Mouse (Mus musculus) neural tube, embryonic 10.5 days (tissue): ENCODE measurements around the gene Fat3.

Experiments
- DNase-seq: peaks from one replicate; pipeline ENCODE4 v3.0.0-alpha.2; 2017; ENCODE audit warnings: low spot score; ENCODE audit errors: extremely low spot score

The Fat3 gene

GRCm38 (mm10) chr9:15953585-15954337, 547.3 kb downstream of the Fat3 start:
- no peak for DNase-seq

- no peak for DNase-seq
Measured at GRCm38 (mm10) chr9:15948086-15948485, 553.0 kb downstream of the Fat3 start.

GRCm38 (mm10) chr9:15944182-15944581, 556.9 kb downstream of the Fat3 start:
- no peak for DNase-seq

GRCm38 (mm10) chr9:15943486-15944153, 557.5 kb downstream of the Fat3 start:
- no peak for DNase-seq

GRCm38 (mm10) chr9:15941818-15942217, 559.3 kb downstream of the Fat3 start:
- no peak for DNase-seq

- no peak for DNase-seq
Measured at GRCm38 (mm10) chr9:15940933-15941673, 560.0 kb downstream of the Fat3 start.

- no peak for DNase-seq
Measured at GRCm38 (mm10) chr9:15939594-15939993, 561.5 kb downstream of the Fat3 start.

GRCm38 (mm10) chr9:15937837-15938514, 563.1 kb downstream of the Fat3 start:
- no peak for DNase-seq

- no peak for DNase-seq
Measured at GRCm38 (mm10) chr9:15930928-15931443, 570.1 kb downstream of the Fat3 start.

GRCm38 (mm10) chr9:15928331-15928730, 572.8 kb downstream of the Fat3 start:
- DNase-seq = no peak

GRCm38 (mm10) chr9:15927378-15928083, 573.6 kb downstream of the Fat3 start:
- DNase-seq = no peak

GRCm38 (mm10) chr9:15925237-15925636, 575.8 kb downstream of the Fat3 start:
- no peak for DNase-seq

GRCm38 (mm10) chr9:15920271-15920670, 580.8 kb downstream of the Fat3 start:
- DNase-seq = no peak

- no peak for DNase-seq
Measured at GRCm38 (mm10) chr9:15919373-15920005, 581.6 kb downstream of the Fat3 start.

- no peak for DNase-seq
Measured at GRCm38 (mm10) chr9:15916600-15916999, 584.5 kb downstream of the Fat3 start.

GRCm38 (mm10) chr9:15912735-15913134, 588.4 kb downstream of the Fat3 start:
- no peak for DNase-seq

- no peak for DNase-seq
Measured at GRCm38 (mm10) chr9:15909397-15910113, 591.5 kb downstream of the Fat3 start.

- DNase-seq = no peak
Measured at GRCm38 (mm10) chr9:15903948-15904750, 596.9 kb downstream of the Fat3 start.

- no peak for DNase-seq
Measured at GRCm38 (mm10) chr9:15898112-15898511, 603.0 kb downstream of the Fat3 start.
